Mouse (Mus musculus) granulocyte monocyte progenitor cell, adult 5-6 weeks (primary cell): ENCODE data around the gene Mrpl34. TPM values are rescaled to one million over a fixed set of nuclear protein-coding genes. Genes with fewer than 3 reads are reported as not detected.

ENCODE experiments used
- ATAC-seq: replicated peaks from 2 replicates; pipeline ENCODE4 v1.8.0; 2016; ENCODE audit warnings: mild to moderate bottlenecking, moderate TSS enrichment, inconsistent platforms; ENCODE audit not compliant: poor library complexity, severe bottlenecking
- total RNA-seq, 2 experiments: library from RNA; stranded (forward) in 1 of 2; stranded (reverse) in 1 of 2; fragments of 200-712, 200-1000 nt in 1 of 2; fragments of >200 nt in 1 of 2; fragmentation: Nextera tagmentation in 1 of 2; gene quantifications; 2 replicates each; pipeline ENCODE4 v1.2.3; 2014 to 2017

Mrpl34 gene
- total RNA-seq, 2 experiments from 2014 or later, result 56.5 to 79.8 TPM

- ATAC-seq, result peak; percentile 16; the same call in 1 of the 2 replicates
Measured at GRCm38 (mm10) chr8:71487691-71488445, 23.1 kb downstream of the Mrpl34 start, which contains the start of gene Gtpbp3. Gtpbp3 (plus strand) TSS chr8:71488103.

- peak; percentile 93 for ATAC-seq
Measured at GRCm38 (mm10) chr8:71488454-71488853, 23.7 kb downstream of the Mrpl34 start.

DNA sequence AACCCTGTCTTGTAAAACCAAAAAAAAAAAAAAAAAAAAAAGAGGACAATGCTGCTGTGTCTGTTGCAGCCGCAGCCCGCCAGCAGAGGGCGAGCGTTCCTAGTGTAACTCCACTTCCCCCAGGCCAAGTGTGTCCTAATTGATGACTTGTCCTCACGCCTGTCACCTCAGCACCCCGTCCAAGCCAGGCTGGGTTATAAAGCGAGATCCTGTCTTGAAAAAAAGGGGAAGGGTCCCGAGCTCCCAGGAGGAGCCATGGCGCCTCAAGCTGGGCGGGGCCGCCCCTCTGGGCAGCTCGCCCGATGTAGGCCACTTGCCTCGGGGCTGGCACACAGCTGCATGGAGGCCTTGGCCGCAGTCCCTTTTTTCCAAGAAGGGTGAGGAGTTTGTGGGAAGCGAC, 30.3 kb downstream of the Mrpl34 start:
- peak; percentile 97 for ATAC-seq

DNA sequence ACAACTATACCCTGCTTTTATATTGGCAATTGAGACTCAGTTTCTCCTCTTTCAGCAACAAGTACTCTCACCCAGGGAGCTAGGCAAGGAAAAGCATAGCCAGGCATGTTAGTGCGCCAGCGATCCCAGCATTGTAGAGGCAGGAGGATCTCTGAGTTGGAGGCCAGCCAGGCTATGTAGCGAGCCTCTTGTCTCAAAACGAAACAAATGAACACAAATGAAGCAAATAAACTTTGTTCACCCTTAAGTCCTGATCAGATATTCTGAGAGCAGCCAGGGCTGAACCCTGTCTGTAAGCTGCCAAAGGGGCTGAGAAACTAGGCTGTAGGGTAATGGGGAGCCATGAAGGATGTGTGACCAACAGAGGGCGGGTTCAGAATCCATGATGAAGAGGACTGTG, 31.1 kb downstream of the Mrpl34 start:
- ATAC-seq, result no peak

- ATAC-seq, result no peak
Measured at GRCm38 (mm10) chr8:71496481-71496880, 31.7 kb downstream of the Mrpl34 start.

DNA sequence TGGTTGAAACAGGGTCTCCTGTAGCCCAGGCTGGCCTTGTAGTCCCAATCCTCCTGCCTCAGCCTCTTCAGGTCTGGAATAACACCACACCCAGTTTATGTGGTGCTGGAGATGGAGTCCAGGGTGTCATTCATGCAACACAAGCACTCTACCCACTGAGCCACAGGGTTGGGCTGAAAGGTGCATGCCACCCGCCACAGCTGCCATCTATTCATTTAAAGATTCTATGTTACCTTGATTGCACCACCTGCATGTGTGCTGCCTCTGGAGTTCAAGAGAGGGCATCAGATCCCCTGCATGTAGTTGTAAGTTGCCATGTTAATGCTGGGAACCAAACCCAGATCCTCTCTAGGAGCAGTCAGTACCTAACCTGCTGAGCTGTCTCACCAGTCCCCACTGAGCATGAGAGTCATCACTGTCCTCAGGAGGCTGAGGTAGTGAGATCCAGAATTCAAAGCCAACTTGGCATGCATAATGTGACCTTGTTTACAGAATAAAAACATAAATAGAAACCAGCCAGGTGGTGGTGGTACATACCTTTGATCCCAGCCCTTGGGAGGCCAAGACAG, 32.4 kb downstream of the Mrpl34 start:
- ATAC-seq, result no peak

DNA sequence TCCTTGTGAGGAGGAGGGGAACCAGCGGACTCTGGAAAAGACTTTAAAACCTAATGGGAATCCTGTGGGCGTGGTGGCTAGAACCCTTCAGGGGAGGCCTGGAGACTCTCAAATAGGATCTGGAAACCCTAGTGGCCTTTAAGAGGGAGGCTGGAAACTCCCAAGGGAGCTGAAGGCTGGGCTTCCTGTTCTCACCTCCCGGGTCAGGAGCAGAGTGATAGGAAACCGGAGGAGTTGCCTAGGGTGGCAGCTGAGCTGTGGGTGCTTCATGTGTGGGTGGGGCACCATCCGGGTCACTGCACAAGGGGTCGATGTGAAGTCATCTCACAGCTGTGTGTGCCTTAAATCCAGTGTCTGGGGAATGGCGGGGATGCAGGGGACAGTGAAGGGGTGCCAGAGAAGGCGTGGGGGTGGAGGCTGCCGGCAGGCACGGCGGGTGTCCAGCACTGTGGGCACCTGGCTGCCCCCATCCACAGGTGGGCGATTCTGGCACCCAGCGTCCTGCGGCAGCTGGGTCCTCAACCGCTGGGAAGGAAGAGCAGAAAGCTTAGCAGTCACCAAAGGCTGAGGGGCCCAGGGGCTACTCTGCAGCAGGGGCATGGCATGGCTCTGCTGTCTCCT, 33.2 kb downstream of the Mrpl34 start:
- ATAC-seq, result no peak

GRCm38 (mm10) chr8:71498816-71499690, 34.3 kb downstream of the Mrpl34 start:
- no peak for ATAC-seq

DNA sequence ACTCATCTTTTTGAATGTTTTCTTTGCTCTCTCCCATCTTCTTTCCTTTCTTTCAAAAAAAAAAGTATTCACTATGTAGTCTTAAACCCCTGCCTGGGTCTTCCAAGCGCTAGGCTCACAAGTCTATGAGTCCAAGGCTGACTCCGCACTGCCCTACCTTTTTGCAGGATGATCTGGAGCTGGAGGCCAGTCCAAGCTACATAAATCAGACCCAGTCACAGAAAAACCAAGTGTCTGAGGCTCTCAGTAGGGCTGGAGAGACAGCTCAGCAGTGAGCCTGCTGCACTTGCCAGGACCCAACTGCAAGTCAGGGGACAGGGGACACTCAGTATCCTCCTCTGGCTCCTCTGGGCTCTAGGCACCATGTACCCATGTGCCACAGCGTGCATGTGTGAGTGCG, 39.6 kb downstream of the Mrpl34 start:
- no peak for ATAC-seq

- ATAC-seq, result no peak
Measured at GRCm38 (mm10) chr8:71505326-71505725, 40.6 kb downstream of the Mrpl34 start.

DNA sequence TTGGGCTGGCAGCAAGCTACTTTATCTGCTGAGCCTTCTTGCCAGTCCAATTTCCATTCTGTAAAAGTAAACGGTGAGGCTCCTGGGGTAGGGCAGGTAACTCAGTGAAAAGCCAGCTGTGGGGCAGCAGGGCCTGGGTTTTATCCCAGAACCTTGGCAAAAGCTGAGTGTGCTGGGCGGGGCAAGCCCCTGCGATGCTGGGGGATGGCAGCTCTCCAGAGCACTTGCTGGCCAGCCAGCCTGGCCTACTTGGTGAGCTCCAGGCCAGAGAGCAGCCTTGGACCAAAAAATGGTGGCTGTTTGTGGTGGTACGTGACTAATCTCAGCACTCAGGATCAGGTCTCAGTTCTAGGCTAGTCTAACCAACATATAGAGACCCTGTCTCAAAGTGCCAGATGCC, 41.2 kb downstream of the Mrpl34 start:
- no peak for ATAC-seq

DNA sequence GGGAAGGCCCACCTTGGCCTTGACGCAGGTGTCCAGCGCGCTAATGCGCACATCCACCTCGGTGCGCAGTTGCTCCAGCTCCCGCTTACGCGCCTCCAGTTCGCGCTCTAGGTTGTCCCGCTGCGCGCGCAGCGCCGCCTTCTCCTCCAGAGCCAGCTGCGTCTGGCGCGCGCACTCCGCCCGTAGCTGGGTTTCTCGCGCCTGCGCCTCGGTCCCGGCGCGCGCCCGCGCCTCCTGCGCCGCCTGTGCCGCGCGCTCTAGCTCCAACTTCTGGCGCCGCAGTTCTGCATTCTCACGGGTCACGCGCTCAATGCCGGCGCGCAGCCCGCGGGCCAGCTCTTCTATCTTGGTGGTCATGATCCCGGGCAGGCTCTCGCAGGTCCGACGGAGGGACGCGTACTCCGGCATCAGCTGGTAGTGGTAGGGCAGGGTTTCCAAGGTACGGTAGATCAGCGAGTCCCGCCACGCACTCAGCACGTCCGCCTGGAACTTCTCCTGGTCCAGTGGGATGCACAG, 42.9 kb downstream of the Mrpl34 start:
- peak; percentile 68 for ATAC-seq

DNA sequence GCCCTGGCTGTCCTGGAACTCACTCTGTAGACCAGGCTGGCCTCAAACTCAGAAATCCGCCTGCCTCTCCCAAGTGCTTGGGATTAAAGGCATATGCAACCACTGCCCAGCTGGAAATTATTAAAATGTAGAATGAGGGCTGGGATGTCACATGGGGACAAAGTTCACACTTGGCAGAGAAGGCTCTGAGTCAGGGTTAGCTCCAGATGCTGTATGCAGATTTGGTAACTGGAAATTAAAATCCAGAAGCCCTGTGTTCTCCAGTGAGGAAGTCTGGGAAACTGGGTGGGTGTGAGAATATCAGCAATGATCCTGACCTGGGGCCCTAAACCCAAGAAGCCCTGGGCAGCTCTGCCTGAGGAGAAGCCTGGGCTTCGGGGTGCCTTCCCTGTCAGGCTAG, 44.6 kb downstream of the Mrpl34 start:
- ATAC-seq, result no peak

GRCm38 (mm10) chr8:71511644-71512043, 46.9 kb downstream of the Mrpl34 start, which contains the start of gene Plvap:
Plvap (minus strand) TSS chr8:71511752.
- peak; percentile 84 for ATAC-seq

DNA sequence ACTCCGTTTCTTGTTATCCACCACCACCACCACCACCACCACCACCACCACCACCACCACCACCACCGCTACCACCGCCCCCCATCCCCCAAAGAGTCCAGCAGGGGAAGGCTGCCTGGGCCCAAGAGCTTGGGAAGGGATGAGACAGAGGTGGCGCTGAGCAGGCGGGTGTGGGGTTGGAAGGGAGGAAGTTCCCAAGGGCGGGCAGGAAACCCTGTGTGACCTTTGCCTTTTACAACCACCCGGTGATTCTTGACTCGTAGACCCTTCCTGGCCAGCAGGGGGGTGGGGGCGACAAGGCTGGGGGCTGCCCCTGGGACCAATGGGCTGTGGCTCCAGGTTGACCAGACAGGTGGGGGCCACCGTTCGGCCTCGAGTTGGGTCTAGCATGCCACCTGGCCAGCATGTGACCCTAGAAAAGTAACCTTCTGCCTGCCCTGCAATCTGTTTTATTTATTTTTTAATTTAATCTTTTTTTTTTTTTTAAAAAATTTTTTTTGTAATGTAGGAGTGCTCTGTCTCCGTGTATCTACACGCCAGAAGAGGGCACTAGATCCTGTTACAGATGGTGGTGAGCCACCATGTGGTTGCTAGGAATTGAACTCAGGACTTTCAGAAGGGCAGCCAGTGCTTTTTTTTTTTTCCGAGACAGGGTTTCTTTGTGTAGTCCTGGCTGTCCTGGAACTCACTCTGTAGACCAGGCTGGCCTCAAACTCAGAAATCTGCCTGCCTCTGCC, 48.4 kb downstream of the Mrpl34 start:
- 0 out of 2 replicates have a peak, but pooled peaks have one; percentile 34 for ATAC-seq

DNA sequence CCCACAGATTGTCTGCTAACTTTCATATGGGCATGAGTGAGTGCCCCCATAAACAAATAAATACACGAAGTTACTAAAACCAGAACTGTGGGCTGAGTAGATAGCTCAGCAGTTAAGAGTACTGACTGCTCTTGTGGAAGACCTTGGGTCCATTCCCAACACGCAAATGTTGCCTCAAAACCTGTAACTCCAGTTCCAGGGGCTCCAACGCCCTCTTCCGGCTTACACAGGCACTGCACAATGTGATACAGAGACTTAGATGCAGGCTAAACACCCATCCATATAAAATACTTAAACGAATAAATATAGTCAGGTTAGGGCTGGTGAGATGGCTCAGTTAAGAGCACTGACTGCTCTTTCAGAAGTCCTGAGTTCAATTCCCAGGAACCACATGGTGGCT, 50.3 kb downstream of the Mrpl34 start:
- no peak for ATAC-seq
